Mouse (Mus musculus) Muller cell, postnatal 12 days (primary cell): ENCODE data around the gene Nufip1.

Source experiments
- DNase-seq: peaks from one replicate; pipeline ENCODE4 v3.0.0-alpha.2; 2015; ENCODE audit errors: inconsistent ontology term

Gene Nufip1

GRCm38 (mm10) chr14:76178447-76178846 is 67.8 kb downstream of the Nufip1 start:
- no peak for DNase-seq

- DNase-seq = no peak
These were observed 68.7 kb downstream of the Nufip1 start for GRCm38 (mm10) chr14:76179343-76179742.

- no peak for DNase-seq
These were observed 74.7 kb downstream of the Nufip1 start for GRCm38 (mm10) chr14:76185358-76185757.

GRCm38 (mm10) chr14:76186299-76186698 is 75.6 kb downstream of the Nufip1 start:
- DNase-seq = no peak
